Mouse (Mus musculus): ENCODE results near the gene Syngr4.

- TF ChIP-seq GATA1 (IDR thresholded peaks at IDR 0.05; ENCODE audit: borderline replicate concordance, low read length) (no peak), FLI1 (IDR thresholded peaks at IDR 0.05; ENCODE audit: low read length) (no peak)
Observed at GRCm38 (mm10) chr7:45917926-45918325, 21.4 kb upstream of the Syngr4 start.
